12 mouse cellular contexts compared by ENCODE assay signal in genomic region chr8:31713321-31714076, GRCm38 (mm10).
DNase-seq lines count a peak whose midpoint lies in the region; ATAC-seq and TF ChIP-seq lines count a peak whose summit lies in the region.
"Had no signal": no experiment of that assay in that cellular context is flagged by ENCODE, and none has a peak within 500 bp of the region (broad histone marks: within the 10 kb centered on the region; RNA-seq: fewer than 3 reads in every experiment).

No protein-coding gene starts in this region.

- TF ChIP-seq CTCF in forebrain, postnatal 0 days (IDR thresholded peaks at IDR 0.05; ENCODE audit: low read depth) = no peak

- H3K4me1 ChIP-seq in kidney, embryonic 16.5 days (ENCODE audit: insufficient read depth, low read length) = no peaks in the 10 kb centered on the region
- H3K4me1 ChIP-seq in forebrain, postnatal 0 days (ENCODE audit: insufficient read depth) = no peaks in the 10 kb centered on the region
- H3K4me1 ChIP-seq: embryonic facial prominence, embryonic 15.5 days; limb, embryonic 15.5 days had no signal

- no peak for ATAC-seq in kidney, embryonic 16.5 days (ENCODE audit: low FRiP score, low TSS enrichment)
- peak; percentile 63 for ATAC-seq in forebrain, postnatal 0 days

- no peak overlapping the region for H3K4me3 ChIP-seq in kidney, embryonic 16.5 days (ENCODE audit: low read length)
- 0 out of 2 replicates have a peak overlapping the region, but pooled peaks have one; percentile 13 for H3K4me3 ChIP-seq in forebrain, postnatal 0 days (ENCODE audit: low read depth, low read length)
- H3K4me3 ChIP-seq: embryonic facial prominence, embryonic 15.5 days; limb, embryonic 15.5 days had no signal

- peak; percentile 17 for DNase-seq in kidney, postnatal 10 days
- DNase-seq in forebrain, postnatal 0 days = peak; percentile 72
- peak; percentile 14 to 28 for DNase-seq in layer of hippocampus, postnatal 10 days (ENCODE audit: low spot score in 2 of 2)
- peak; percentile 18 to 24 for DNase-seq in right cerebral cortex, adult 2 months (ENCODE audit: low spot score in 2 of 2)
- DNase-seq in spleen, postnatal 36 days (ENCODE audit: low spot score in 2 of 2) = no peak
- DNase-seq in cerebellum, adult 11-12 months = no peak
- DNase-seq: cerebellum, adult 8-10 months; heart, postnatal 36 days had no signal

- no peak overlapping the region for H3K9ac ChIP-seq in kidney, embryonic 16.5 days (replicated peaks; ENCODE audit: low read length)
- no peak overlapping the region for H3K9ac ChIP-seq in forebrain, postnatal 0 days
- H3K9ac ChIP-seq: embryonic facial prominence, embryonic 15.5 days; limb, embryonic 15.5 days had no signal

- H3K9me3 ChIP-seq in kidney, embryonic 16.5 days (ENCODE audit: low read length) = no peaks in the 10 kb centered on the region
- no peaks in the 10 kb centered on the region for H3K9me3 ChIP-seq in forebrain, postnatal 0 days (ENCODE audit: low read length)
- H3K9me3 ChIP-seq: embryonic facial prominence, embryonic 15.5 days; limb, embryonic 15.5 days had no signal

- H3K27ac ChIP-seq in kidney, embryonic 16.5 days (ENCODE audit: low read length) = no peak overlapping the region
- H3K27ac ChIP-seq in forebrain, postnatal 0 days (ENCODE audit: low read depth, low read length) = peak overlapping the region; percentile 10; the same call in 1 of the 2 replicates
- H3K27ac ChIP-seq: embryonic facial prominence, embryonic 15.5 days; kidney, postnatal 0 days; limb, embryonic 15.5 days had no signal

- no peak overlapping the region for H3K4me2 ChIP-seq in kidney, embryonic 16.5 days (replicated peaks; ENCODE audit: low read depth, low read length)
- peak overlapping the region; percentile 37 for H3K4me2 ChIP-seq in forebrain, postnatal 0 days (ENCODE audit: low read depth)
- H3K4me2 ChIP-seq: embryonic facial prominence, embryonic 15.5 days; limb, embryonic 15.5 days had no signal

- H3K36me3 ChIP-seq in kidney, embryonic 16.5 days (ENCODE audit: insufficient read depth, low read length) = no peaks in the 10 kb centered on the region
- no peaks in the 10 kb centered on the region for H3K36me3 ChIP-seq in forebrain, postnatal 0 days (ENCODE audit: insufficient read depth)
- H3K36me3 ChIP-seq: embryonic facial prominence, embryonic 15.5 days; limb, embryonic 15.5 days had no signal

- 80% methylated on average over 15 of the region's 15 CpGs for WGBS in kidney, embryonic 16.5 days
- 49% methylated on average over 15 of the region's 15 CpGs for WGBS in forebrain, postnatal 0 days

- H3K27me3 ChIP-seq in kidney, embryonic 16.5 days (ENCODE audit: insufficient read depth, low read length) = no peaks in the 10 kb centered on the region
- H3K27me3 ChIP-seq in forebrain, postnatal 0 days (ENCODE audit: insufficient read depth, low read length) = no peaks in the 10 kb centered on the region
- H3K27me3 ChIP-seq: embryonic facial prominence, embryonic 15.5 days; limb, embryonic 15.5 days had no signal

Comparison
In these comparisons a context has a peak if more than half of its experiments do, and no peak if none do; other contexts are left out.
1. DNase-seq: peak in kidney, postnatal 10 days (single experiment), forebrain, postnatal 0 days (single experiment), layer of hippocampus, postnatal 10 days (2 of 2) and right cerebral cortex, adult 2 months (2 of 2); none in spleen, postnatal 36 days (0 of 2) and cerebellum, adult 11-12 months (single experiment).